Mouse (Mus musculus) embryonic fibroblast, embryonic 13.5 days (primary cell): ENCODE measurements around the gene Pigh. TPM values are rescaled to one million over a fixed set of nuclear protein-coding genes. Genes with fewer than 3 reads are reported as not detected.

Experiments
- H3K27ac ChIP-seq: 2 replicates; pipeline ENCODE4 v1.5.1; 2012; ENCODE audit warnings: low read length, control low read depth, inconsistent platforms; ENCODE audit not compliant: insufficient read depth
- H3K4me1 ChIP-seq: 2 replicates; pipeline ENCODE4 v1.6.1; 2011; ENCODE audit warnings: low read length; ENCODE audit not compliant: control insufficient read depth, insufficient read depth
- H3K4me3 ChIP-seq: 2 replicates; pipeline ENCODE4 v1.5.1; 2011; ENCODE audit warnings: mild to moderate bottlenecking, control low read depth, low read length; ENCODE audit not compliant: insufficient read depth
- CTCF ChIP-seq: IDR thresholded peaks from 2 replicates; pipeline ENCODE4 v1.5.1; 2011; ENCODE audit warnings: mild to moderate bottlenecking, control low read depth, low read length, moderate library complexity, borderline replicate concordance; ENCODE audit not compliant: insufficient read depth
- POLR2A ChIP-seq: IDR thresholded peaks from 2 replicates; pipeline ENCODE4 v1.6.1; 2011; ENCODE audit warnings: low read depth, mild to moderate bottlenecking, control low read depth, low read length, moderate library complexity
- polyA plus RNA-seq: library from polyadenylated mRNA; stranded (reverse); fragments of >200 nt; gene quantifications from 2 replicates; pipeline ENCODE4 v1.2.4, GENCODE M21; 2011; ENCODE audit warnings: low read depth; ENCODE audit not compliant: missing spikeins, insufficient read length

The Pigh gene
- polyA plus RNA-seq, 1 experiment: 11.9 TPM

DNA sequence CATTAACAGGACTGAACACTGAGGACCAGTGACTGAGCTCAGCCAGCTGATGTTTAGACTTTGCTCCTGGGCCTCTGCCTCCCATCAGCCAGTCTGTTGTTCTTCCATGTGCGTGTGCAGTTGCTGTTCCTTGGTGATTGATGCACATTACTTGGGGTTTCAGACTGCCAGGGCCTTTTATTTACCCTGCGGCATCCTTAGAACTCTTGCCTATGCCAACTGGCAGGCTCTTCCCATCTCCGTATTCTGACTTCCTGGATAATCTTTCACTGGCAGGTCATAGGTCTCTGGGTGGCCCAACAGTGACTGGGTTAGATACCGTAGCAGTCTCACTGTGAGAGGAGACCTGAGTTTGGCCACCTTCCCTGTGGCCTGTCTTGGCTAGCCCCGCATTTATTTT, 21.9 kb downstream of the Pigh start:
- no peak overlapping the region for H3K27ac ChIP-seq
- no peak overlapping the region for H3K4me3 ChIP-seq
- TF ChIP-seq POLR2A: no peak
- no peak for TF ChIP-seq CTCF
- no peaks in the 10 kb centered on the region for H3K4me1 ChIP-seq

GRCm38 (mm10) chr12:79066431-79066830, 23.0 kb downstream of the Pigh start:
- TF ChIP-seq CTCF (no peak), POLR2A (no peak)
- no peak overlapping the region for H3K4me3 ChIP-seq
- no peaks in the 10 kb centered on the region for H3K4me1 ChIP-seq
- no peak overlapping the region for H3K27ac ChIP-seq

DNA sequence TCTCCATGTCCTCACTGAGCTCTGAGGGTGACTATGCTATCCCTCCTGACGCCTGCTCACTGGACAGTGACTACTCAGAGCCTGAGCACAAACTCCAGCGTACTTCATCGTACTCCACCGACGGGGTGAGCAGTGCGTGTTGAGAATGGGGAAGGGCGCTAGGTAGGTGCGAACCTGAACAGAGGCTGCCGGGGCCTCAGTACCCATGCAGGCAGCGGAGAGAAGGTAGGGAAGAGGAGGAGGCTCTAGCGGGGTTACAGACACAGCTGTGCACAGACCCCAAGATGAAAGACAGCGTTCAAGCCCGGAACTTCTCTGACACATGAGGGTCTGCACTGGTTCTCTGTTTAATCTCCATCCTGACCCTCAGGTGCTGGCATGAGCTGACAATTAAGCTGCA, 25.0 kb downstream of the Pigh start:
- no peak overlapping the region for H3K4me3 ChIP-seq
- no peak for TF ChIP-seq CTCF
- no peak for TF ChIP-seq POLR2A
- H3K27ac ChIP-seq: no peak overlapping the region
- no peaks in the 10 kb centered on the region for H3K4me1 ChIP-seq

DNA sequence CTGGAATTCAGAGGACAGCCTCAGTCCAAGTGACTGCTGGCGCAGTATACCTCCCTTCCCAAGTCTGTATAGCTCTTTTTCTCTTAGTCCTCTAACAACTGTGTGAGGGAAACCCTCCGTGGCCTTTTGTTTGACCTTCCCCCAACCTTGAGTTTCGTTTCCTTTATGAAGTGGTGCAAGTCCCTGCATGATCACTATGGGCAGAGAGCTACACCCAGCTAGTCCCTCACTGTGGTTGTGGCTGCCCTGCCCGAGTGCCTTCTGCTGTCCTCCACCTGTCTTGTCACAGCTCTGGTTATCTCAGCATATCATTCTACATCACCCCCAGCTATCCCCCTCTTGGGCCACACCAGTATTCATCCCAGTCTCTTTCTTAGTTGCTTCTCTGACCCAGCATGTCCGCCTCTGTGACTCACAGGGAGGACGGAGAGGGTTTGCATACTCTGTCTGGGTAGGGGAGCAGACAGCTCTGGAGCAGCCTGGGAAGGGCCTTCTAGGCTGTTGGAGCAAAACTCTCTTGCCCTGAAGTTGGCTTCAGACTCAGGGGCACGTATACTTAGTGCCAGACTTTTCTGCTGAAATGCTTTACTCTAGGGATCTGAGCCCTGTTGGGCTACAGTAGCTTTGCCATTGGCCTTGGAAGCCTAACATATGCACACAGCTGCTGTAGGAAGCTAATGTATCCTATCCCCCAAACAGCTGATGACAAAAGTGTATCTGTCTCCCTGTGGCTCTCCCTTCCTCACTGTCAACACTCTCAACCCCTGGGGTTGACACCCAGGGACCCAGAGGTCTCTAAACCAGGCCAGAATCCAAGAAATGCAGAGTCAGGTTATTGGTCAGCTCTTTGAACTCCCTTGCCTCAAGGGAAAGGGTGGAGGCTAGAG, 28.4 kb downstream of the Pigh start:
- Histone ChIP-seq H3K4me3 (no peak overlapping the region), H3K4me1 (no peaks in the 10 kb centered on the region), H3K27ac (no peak overlapping the region)
- no peak for TF ChIP-seq POLR2A
- TF ChIP-seq CTCF: no peak

DNA sequence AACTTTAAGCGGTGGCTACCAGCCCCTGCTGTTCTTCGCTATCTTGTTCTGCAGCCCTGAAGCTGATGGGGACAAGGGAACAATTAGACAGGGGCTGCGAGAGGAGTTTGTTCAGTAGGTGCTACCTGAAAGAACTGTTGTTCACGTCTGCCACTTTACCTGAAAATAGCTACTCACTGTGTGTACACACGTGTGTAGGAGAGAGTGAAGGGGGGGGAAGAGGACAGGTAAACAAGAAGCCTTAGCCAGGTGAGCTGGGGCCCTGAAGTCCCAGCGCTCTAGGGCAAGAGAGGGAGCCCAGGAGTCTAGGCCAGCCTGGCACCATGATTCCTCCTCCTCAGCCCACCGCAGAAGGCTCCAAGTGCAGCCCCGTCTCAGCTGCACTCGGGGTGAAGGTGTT, 29.3 kb downstream of the Pigh start:
- Histone ChIP-seq H3K4me3 (no peak overlapping the region), H3K4me1 (no peaks in the 10 kb centered on the region), H3K27ac (no peak overlapping the region)
- no peak for TF ChIP-seq POLR2A
- no peak for TF ChIP-seq CTCF

GRCm38 (mm10) chr12:79059573-79059972, 29.9 kb downstream of the Pigh start:
- no peak overlapping the region for H3K27ac ChIP-seq
- no peaks in the 10 kb centered on the region for H3K4me1 ChIP-seq
- TF ChIP-seq CTCF: no peak
- no peak for TF ChIP-seq POLR2A
- no peak overlapping the region for H3K4me3 ChIP-seq

DNA sequence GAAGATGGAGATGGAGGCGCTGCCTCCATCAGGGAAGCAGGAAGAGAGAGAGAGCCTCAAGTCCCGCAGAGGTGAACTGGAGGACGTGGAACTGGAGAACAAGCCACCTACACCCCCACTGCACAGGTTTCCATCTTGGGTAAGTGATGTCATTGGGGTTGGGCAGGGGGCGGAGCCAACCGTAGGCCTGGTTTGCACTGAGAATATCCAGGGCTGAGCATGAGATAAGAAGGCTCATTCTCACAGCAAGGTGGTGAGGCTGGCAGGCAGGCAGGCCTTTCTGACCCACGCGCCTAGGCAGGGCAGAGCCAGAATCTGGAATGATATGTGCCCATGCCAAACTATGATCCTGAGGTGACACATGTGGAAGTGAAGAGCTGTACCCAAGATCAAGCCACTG, 34.2 kb downstream of the Pigh start:
- no peaks in the 10 kb centered on the region for H3K4me1 ChIP-seq
- no peak overlapping the region for H3K27ac ChIP-seq
- TF ChIP-seq POLR2A (no peak), CTCF (no peak)
- H3K4me3 ChIP-seq: no peak overlapping the region

GRCm38 (mm10) chr12:79052073-79052472, 37.4 kb downstream of the Pigh start:
- TF ChIP-seq CTCF: no peak
- TF ChIP-seq POLR2A: no peak
- Histone ChIP-seq H3K4me1 (no peaks in the 10 kb centered on the region), H3K4me3 (no peak overlapping the region), H3K27ac (no peak overlapping the region)

- H3K4me1 ChIP-seq: no peaks in the 10 kb centered on the region
- no peak overlapping the region for H3K27ac ChIP-seq
- no peak overlapping the region for H3K4me3 ChIP-seq
- no peak for TF ChIP-seq CTCF
Observed at GRCm38 (mm10) chr12:79050545-79051212, 38.8 kb downstream of the Pigh start.

DNA sequence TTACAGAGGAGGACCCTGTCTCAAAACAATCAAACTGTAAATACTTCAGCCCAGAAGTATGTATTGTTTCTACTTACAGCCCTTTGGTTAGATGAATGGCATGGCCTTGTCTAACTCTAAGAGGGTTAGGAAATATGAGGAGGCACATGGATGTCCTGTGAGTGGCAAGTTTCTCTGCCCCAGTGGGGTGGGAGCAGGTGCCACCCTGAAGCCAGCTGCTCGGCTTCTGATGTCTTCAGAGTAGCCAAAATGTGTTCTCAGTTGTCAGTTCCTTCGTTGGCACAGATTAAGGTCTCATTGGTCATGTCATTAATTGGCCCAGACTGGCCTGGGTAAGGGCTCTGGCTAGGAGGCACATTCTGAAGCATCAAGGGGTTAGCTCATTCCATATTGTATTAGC, 39.6 kb downstream of the Pigh start:
- H3K4me3 ChIP-seq: no peak overlapping the region
- no peak overlapping the region for H3K27ac ChIP-seq
- no peak for TF ChIP-seq CTCF
- H3K4me1 ChIP-seq: no peaks in the 10 kb centered on the region

GRCm38 (mm10) chr12:79048898-79049297, 40.6 kb downstream of the Pigh start:
- no peak for TF ChIP-seq POLR2A
- TF ChIP-seq CTCF: no peak
- Histone ChIP-seq H3K4me1 (no peaks in the 10 kb centered on the region), H3K4me3 (no peak overlapping the region), H3K27ac (no peak overlapping the region)
